Mouse (Mus musculus) ovary, postnatal 36 days (tissue): ENCODE measurements around the gene Amd2.

Experiments
- DNase-seq: peaks from one replicate; pipeline ENCODE4 v3.0.0; 2022; ENCODE audit warnings: low spot score, mixed read lengths

The Amd2 gene

GRCm38 (mm10) chr10:35711792-35712191, at the start of gene Amd2:
Amd2 (minus strand) TSS chr10:35711892.
- DNase-seq = no peak

GRCm38 (mm10) chr10:35761280-35761679, 49.6 kb upstream of the Amd2 start:
- no peak for DNase-seq

DNA sequence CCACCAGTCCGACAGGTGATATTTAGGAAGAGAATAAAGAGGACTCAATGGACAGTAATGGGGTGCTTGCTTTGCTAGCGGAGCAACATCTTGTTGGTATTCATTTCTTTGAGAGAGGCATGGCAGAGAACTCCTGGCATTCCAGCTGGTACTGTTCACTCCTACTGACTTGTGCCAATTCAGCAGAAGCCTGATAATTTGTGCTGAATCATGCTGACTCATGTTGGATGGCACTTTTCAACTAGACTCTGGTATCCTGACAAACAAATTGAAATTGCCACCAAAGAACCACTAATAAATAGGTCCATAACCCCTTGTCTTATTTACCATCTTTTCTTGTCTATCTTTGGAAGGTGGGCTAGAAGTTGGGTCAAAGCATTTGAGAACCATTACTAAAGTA, 25.9 kb upstream of the Amd2 start:
- DNase-seq = no peak

DNA sequence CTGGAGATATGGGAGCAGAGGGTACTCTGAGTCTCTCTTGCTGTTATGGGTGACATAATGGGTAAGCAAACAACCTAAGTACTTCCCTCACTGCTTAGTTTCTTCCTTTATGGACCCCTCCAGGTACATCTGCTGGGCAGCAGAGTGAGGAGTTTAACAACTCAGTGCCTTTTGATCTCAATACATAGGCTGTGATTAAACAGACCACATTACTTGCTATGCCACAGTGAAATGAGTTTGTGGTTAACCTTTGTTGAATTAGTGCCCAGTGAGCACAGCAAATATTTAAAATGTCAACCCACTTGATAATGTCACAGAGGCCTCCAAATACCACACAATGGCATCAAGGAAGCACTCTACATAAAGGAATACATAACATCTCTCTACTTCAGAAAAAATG, 2.6 kb upstream of the Amd2 start:
- no peak for DNase-seq
